Mouse (Mus musculus) liver, adult (tissue): ENCODE measurements around the gene Sh2b2.

ENCODE experiments used
- GATA4 ChIP-seq: IDR thresholded peaks from 2 replicates; pipeline ENCODE4 v1.6.1; 2014; ENCODE audit warnings: mild to moderate bottlenecking, low read length; ENCODE audit not compliant: insufficient replicate concordance

The Sh2b2 gene

GRCm38 (mm10) chr5:136171363-136172341, 74.7 kb downstream of the Sh2b2 start:
- no peak for TF ChIP-seq GATA4

- TF ChIP-seq GATA4: no peak
Measured at GRCm38 (mm10) chr5:136170512-136171362, 75.6 kb downstream of the Sh2b2 start, which contains the start of gene Orai2. Gene Orai2, minus strand, starts transcription at chr5:136170713.

GRCm38 (mm10) chr5:136169626-136170511, 76.5 kb downstream of the Sh2b2 start:
- no peak for TF ChIP-seq GATA4
